Mouse (Mus musculus) myocyte (in vitro differentiated cells): ENCODE measurements around the gene Fggy. TPM values are rescaled to one million over a fixed set of nuclear protein-coding genes. Genes with fewer than 3 reads are reported as not detected.

Experiments used
- H3K27me3 ChIP-seq: one replicate; pipeline ENCODE4 v1.6.1; 2011; ENCODE audit not compliant: control insufficient read depth, insufficient read depth, insufficient read length
- H3K36me3 ChIP-seq: one replicate; pipeline ENCODE4 v1.6.1; 2011; ENCODE audit not compliant: control insufficient read depth, insufficient read depth
- H3K4me2 ChIP-seq: one replicate; pipeline ENCODE4 v1.6.1; 2011; ENCODE audit warnings: low read depth, control low read depth
- H3K4me3 ChIP-seq: one replicate; pipeline ENCODE4 v1.5.1; 2011; ENCODE audit warnings: mild to moderate bottlenecking, control low read depth, moderate library complexity
- H3K79me2 ChIP-seq: one replicate; pipeline ENCODE4 v1.6.1; 2011; ENCODE audit not compliant: control insufficient read depth, insufficient read depth
- H3ac ChIP-seq: one replicate; pipeline ENCODE4 v1.6.1; 2011; ENCODE audit not compliant: control insufficient read depth, insufficient read length
- CEBPB ChIP-seq: IDR thresholded peaks from 2 replicates; pipeline ENCODE4 v1.6.1; 2011; ENCODE audit warnings: mild to moderate bottlenecking, moderate library complexity; ENCODE audit not compliant: poor library complexity, insufficient read depth, severe bottlenecking
- E2F4 ChIP-seq: IDR thresholded peaks from one replicate; pipeline ENCODE4 v1.6.1; 2011; ENCODE audit warnings: mild to moderate bottlenecking, control low read depth, moderate library complexity; ENCODE audit not compliant: insufficient read depth
- MAX ChIP-seq: IDR thresholded peaks from one replicate; pipeline ENCODE4 v1.6.1; 2011; ENCODE audit warnings: low read depth, mild to moderate bottlenecking, control low read depth
- MYOD1 ChIP-seq, 3 experiments: IDR thresholded peaks; one replicate each; pipeline ENCODE4 v1.6.1; 2011; ENCODE audit warnings: control low read depth in 2 of 3, low read depth in 2 of 3, mild to moderate bottlenecking in 2 of 3, moderate library complexity in 1 of 3; ENCODE audit not compliant: insufficient read length in 2 of 3, control insufficient read depth in 1 of 3
- MYOG ChIP-seq, 3 experiments: IDR thresholded peaks; one replicate each; pipeline ENCODE4 v1.6.1; 2011; ENCODE audit warnings: control low read depth in 2 of 3, low read depth in 2 of 3, mild to moderate bottlenecking in 2 of 3; ENCODE audit not compliant: insufficient read length in 2 of 3, control insufficient read depth in 1 of 3, insufficient read depth in 1 of 3
- POLR2A ChIP-seq: IDR thresholded peaks from one replicate; pipeline ENCODE4 v1.6.1; 2011; ENCODE audit warnings: low read depth, mild to moderate bottlenecking, control low read depth, moderate library complexity; ENCODE audit not compliant: insufficient read length
- POLR2AphosphoS2 ChIP-seq: IDR thresholded peaks from one replicate; pipeline ENCODE4 v1.6.1; 2011; ENCODE audit warnings: low read depth, control low read depth; ENCODE audit not compliant: insufficient read length
- REST ChIP-seq: IDR thresholded peaks from one replicate; pipeline ENCODE4 v1.6.1; 2011; ENCODE audit warnings: mild to moderate bottlenecking, control low read depth, moderate library complexity; ENCODE audit not compliant: insufficient read depth, insufficient read length
- SRF ChIP-seq: IDR thresholded peaks from one replicate; pipeline ENCODE4 v1.6.1; 2011; ENCODE audit warnings: low read depth; ENCODE audit not compliant: control insufficient read depth, insufficient read length
- TCF12 ChIP-seq: IDR thresholded peaks from one replicate; pipeline ENCODE4 v1.6.1; 2011; ENCODE audit warnings: mild to moderate bottlenecking, control low read depth; ENCODE audit not compliant: poor library complexity, insufficient read depth, severe bottlenecking
- TCF3 ChIP-seq: IDR thresholded peaks from one replicate; pipeline ENCODE4 v1.6.1; 2011; ENCODE audit warnings: low read depth, control low read depth; ENCODE audit not compliant: insufficient read length
- USF1 ChIP-seq: IDR thresholded peaks from one replicate; pipeline ENCODE4 v1.6.1; 2011; ENCODE audit warnings: low read depth, mild to moderate bottlenecking, control low read depth, moderate library complexity
- polyA plus RNA-seq: library from polyadenylated mRNA; unstranded; fragments of >200 nt; fragmentation: generic; extraction: Trizol; gene quantifications from one replicate; pipeline ENCODE4 v1.2.1, GENCODE M21; 2012; ENCODE audit warnings: missing spikeins

Fggy gene
- polyA plus RNA-seq, 1 experiment: 12.7 TPM

DNA sequence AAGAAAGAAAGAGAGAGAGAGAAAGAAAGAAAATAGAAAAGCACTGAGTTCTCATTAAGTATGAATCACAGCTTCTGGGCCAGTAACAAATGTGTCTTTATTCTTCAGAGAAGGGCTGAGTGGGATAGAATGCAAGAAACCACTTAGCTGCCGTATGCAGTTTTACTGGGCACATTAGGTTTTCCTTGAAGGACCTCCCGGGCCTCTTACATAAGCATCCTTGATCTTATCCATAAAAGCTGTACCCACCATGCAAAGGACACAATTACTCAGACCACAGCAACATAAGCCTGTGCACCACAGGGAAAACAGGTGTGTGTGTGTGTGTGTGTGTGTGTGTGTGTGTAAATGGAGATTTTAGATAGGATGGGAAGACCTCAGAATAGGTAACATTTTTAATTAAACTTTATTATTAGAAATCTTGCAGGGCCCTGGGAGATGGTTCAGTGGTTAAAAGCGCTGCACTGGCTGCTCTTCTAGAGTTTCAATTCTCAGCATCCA lies 18.2 kb downstream of the Fggy start:
- Histone ChIP-seq H3K27me3 (no peaks in the 10 kb centered on the region), H3K36me3 (no peaks in the 10 kb centered on the region), H3K4me3 (no peak overlapping the region), H3K79me2 (no peaks in the 10 kb centered on the region), H3ac (no peak overlapping the region), H3K4me2 (no peak overlapping the region)
- TF ChIP-seq USF1 (no peak), MYOD1 (IDR thresholded peaks at IDR 0.05; ENCODE audit: control insufficient read depth in 1 of 3, insufficient read length in 2 of 3, low read depth in 2 of 3) (peak in 2 of 3 experiments; percentile 34 to 53)

DNA sequence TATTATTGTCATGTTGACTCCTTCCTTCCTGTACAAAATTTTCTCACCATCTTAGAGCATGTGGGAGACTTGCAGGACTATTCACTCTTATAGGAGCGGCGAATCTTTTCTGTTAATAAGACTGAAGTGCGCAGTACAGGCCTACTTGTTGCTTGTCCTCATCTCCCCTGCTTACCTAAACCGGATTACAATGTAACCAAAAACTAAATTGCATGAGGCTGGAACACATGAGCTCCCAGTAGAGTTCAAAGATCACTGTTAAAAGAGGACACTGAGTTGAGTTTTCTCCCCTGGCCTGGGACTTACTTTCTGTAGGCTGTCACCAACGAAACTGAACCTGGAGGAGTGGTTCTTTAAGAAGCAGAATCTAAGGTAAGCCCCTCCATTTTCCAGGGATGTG lies 21.9 kb downstream of the Fggy start:
- no peak for TF ChIP-seq MYOD1 (IDR thresholded peaks at IDR 0.05; ENCODE audit: control insufficient read depth in 1 of 3, insufficient read length in 2 of 3, low read depth in 2 of 3)
- no peak for TF ChIP-seq CEBPB
- TF ChIP-seq USF1: no peak
- TF ChIP-seq MYOG (IDR thresholded peaks at IDR 0.05; ENCODE audit: control insufficient read depth in 1 of 3, insufficient read depth in 1 of 3, insufficient read length in 2 of 3, low read depth in 2 of 3): no peak
- Histone ChIP-seq H3ac (no peak overlapping the region), H3K4me2 (no peak overlapping the region), H3K36me3 (no peaks in the 10 kb centered on the region), H3K27me3 (no peaks in the 10 kb centered on the region), H3K4me3 (no peak overlapping the region), H3K79me2 (no peaks in the 10 kb centered on the region)

DNA sequence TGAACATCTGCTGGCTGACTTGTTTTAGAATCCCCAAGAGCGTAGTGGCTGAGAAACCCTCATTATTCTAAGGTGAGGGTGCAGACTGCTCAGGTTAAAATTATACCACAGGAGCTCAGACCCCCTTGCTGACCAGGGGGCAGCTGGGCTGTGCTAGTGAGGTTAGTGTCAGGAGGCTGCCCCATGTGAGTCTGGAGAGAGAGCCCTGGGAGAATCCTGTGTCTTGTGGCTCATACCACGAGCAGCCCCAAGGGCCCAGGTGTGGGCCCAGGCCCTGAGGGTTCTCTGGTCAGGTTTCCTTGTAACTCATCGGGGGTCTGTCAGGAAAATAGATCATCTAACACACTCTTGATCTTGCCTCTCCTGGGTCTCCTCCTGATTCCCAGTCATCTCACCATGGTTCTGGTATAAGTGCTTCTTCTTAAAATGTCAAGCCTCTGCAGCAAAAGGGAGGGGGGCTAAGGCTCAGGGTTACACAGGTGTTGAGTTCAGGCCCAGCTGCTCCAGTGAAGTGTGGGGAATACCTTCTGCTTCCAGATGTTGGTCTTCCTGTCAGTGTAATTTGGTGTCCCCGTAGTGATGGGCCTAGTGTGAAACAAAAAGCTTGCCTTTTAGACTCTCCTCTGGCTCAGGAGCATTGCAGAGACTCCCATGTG lies 26.9 kb downstream of the Fggy start:
- H3K4me3 ChIP-seq: no peak overlapping the region
- no peaks in the 10 kb centered on the region for H3K27me3 ChIP-seq
- no peaks in the 10 kb centered on the region for H3K36me3 ChIP-seq

DNA sequence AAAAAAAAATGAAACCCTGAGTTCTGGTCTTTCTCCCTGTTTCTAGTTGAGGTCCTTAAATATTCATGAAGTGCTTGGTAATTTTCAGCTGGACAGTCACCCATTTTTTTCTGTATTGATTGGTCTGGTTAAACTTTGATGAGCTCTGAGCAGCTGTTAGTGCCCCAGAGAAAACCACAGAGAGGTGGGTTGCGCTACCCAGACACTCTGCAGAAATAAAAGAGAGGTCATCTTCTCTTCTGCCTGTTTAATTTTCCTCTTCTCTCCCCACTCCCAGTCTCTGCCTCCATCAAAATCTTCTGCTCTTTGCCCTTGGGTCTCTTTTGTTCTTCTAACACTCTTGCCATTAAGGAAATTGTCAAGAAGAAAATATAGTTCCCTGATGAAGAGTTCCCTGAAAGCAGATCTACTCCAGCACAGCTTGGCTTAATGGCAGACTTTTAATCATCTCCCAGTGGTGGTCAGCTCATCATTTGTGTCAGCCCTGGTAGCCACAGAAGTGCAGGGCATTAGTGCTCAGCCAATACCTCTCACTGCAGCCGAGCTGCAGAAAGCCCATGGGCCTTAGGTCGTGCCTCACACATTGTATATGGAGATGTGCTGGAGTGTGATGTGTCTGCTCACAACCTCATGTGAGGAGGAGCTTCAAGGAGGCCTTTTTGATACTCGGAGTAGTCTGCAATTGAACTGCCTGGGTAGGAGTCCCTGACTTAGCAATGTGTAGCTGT lies 29.1 kb downstream of the Fggy start:
- H3K79me2 ChIP-seq: no peaks in the 10 kb centered on the region
- H3K4me3 ChIP-seq: no peak overlapping the region
- no peak overlapping the region for H3ac ChIP-seq
- TF ChIP-seq POLR2AphosphoS2 (no peak), USF1 (no peak), E2F4 (no peak), MYOG (IDR thresholded peaks at IDR 0.05; ENCODE audit: control insufficient read depth in 1 of 3, insufficient read depth in 1 of 3, insufficient read length in 2 of 3, low read depth in 2 of 3) (no peak), REST (no peak), SRF (no peak), POLR2A (no peak)
- no peak overlapping the region for H3K4me2 ChIP-seq
- no peaks in the 10 kb centered on the region for H3K27me3 ChIP-seq
- H3K36me3 ChIP-seq: no peaks in the 10 kb centered on the region

More for the DNA sequence above, 26.9 kb downstream of the Fggy start:
- TF ChIP-seq SRF (no peak), TCF3 (no peak), CEBPB (no peak), TCF12 (no peak), POLR2A (no peak), MYOG (IDR thresholded peaks at IDR 0.05; ENCODE audit: control insufficient read depth in 1 of 3, insufficient read depth in 1 of 3, insufficient read length in 2 of 3, low read depth in 2 of 3) (no peak)
- no peaks in the 10 kb centered on the region for H3K79me2 ChIP-seq
- H3ac ChIP-seq: no peak overlapping the region
- H3K4me2 ChIP-seq: no peak overlapping the region

DNA sequence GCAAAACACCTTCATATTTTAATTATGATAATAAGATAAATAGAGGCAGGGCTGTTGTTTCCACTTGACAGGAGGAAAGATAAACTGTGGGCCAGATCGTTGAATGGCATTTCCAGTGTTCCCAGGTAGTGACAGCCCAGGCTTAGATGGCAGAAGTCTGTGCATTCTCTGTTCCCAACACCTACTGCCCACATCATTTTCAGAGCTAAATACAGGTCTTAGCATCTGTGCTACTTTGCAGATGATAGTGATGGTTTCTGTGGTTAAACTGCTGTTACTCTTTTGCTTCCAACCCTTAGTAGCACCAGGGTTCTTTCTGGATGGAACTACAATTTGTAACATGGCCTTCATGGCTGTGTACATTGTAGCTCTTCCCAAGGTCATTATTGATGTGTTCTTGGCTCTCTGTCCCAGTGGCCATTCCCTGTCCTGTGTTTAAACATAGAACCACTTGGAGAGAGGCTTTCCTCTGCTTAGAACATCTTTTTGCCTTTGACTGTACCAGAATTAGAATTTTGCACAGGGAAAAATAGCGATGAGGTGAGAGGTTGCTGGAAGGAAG lies 31.5 kb downstream of the Fggy start:
- TF ChIP-seq SRF (no peak), USF1 (no peak), MYOG (IDR thresholded peaks at IDR 0.05; ENCODE audit: control insufficient read depth in 1 of 3, insufficient read depth in 1 of 3, insufficient read length in 2 of 3, low read depth in 2 of 3) (no peak), TCF12 (no peak), REST (no peak), POLR2A (no peak), CEBPB (no peak), MAX (no peak), TCF3 (no peak), E2F4 (no peak), MYOD1 (IDR thresholded peaks at IDR 0.05; ENCODE audit: control insufficient read depth in 1 of 3, insufficient read length in 2 of 3, low read depth in 2 of 3) (no peak), POLR2AphosphoS2 (no peak)

More for the DNA sequence above, 31.5 kb downstream of the Fggy start:
- Histone ChIP-seq H3K79me2 (no peaks in the 10 kb centered on the region), H3ac (no peak overlapping the region), H3K4me2 (no peak overlapping the region), H3K4me3 (no peak overlapping the region), H3K27me3 (no peaks in the 10 kb centered on the region), H3K36me3 (no peaks in the 10 kb centered on the region)
